ENCODE assay signal across 7 mouse cellular contexts in genomic region chr4:152315498-152316213, GRCm38 (mm10). TPM values are rescaled to one million over a fixed set of nuclear protein-coding genes. Genes with fewer than 3 reads are reported as not detected.
A peak's percentile ranks its signal among the peaks of the same experiment; 100 is the strongest.
DNase-seq lines count a peak whose midpoint lies in the region; ATAC-seq and TF ChIP-seq lines count a peak whose summit lies in the region.

No protein-coding gene starts in this region.

- DNase-seq in right cerebral cortex, adult 18-20 months: peak; percentile 53
- no peak for DNase-seq in right cerebral cortex, postnatal 36 days (ENCODE audit: low spot score in 2 of 2)
- no peak for DNase-seq in liver, embryonic 13.5 days
- no peak for DNase-seq in stomach, postnatal 0 days (ENCODE audit: low spot score)
- no peak for DNase-seq in layer of hippocampus, adult 9-11 months
- no peak for DNase-seq in ovary, adult 18-20 months (ENCODE audit: low spot score)

- TF ChIP-seq EP300 in stomach, postnatal 0 days (optimal IDR thresholded peaks at IDR 0.05): no peak

- no peaks in the 10 kb centered on the region for H3K9me3 ChIP-seq in forebrain, embryonic 16.5 days (ENCODE audit: control insufficient read depth, low read length)
- H3K9me3 ChIP-seq in liver, embryonic 13.5 days (replicated peaks): no peaks in the 10 kb centered on the region
- no peaks in the 10 kb centered on the region for H3K9me3 ChIP-seq in stomach, postnatal 0 days (ENCODE audit: control insufficient read depth, low read length)

- under 1% methylated on average over 43 of the region's 43 CpGs for WGBS in forebrain, embryonic 16.5 days
- 2% methylated on average over 43 of the region's 43 CpGs for WGBS in liver, embryonic 13.5 days (ENCODE audit: insufficient replicate concordance)
- WGBS in stomach, postnatal 0 days: under 1% methylated on average over 43 of the region's 43 CpGs

- peaks cover 16% of the 10 kb centered on the region for H3K4me1 ChIP-seq in forebrain, embryonic 16.5 days (replicated peaks; ENCODE audit: control insufficient read depth, insufficient read depth, low read length)
- H3K4me1 ChIP-seq in liver, embryonic 13.5 days (replicated peaks): peaks cover 29% of the 10 kb centered on the region
- H3K4me1 ChIP-seq in stomach, postnatal 0 days (replicated peaks; ENCODE audit: control insufficient read depth, insufficient read depth): no peaks in the 10 kb centered on the region

- H3K27ac ChIP-seq in forebrain, embryonic 16.5 days (ENCODE audit: low read length): no peak overlapping the region
- H3K27ac ChIP-seq in liver, embryonic 13.5 days: no peak overlapping the region
- H3K27ac ChIP-seq in stomach, postnatal 0 days (replicated peaks): no peak overlapping the region

- no peaks in the 10 kb centered on the region for H3K36me3 ChIP-seq in forebrain, embryonic 16.5 days (ENCODE audit: control insufficient read depth, insufficient read depth)
- no peaks in the 10 kb centered on the region for H3K36me3 ChIP-seq in liver, embryonic 13.5 days
- no peaks in the 10 kb centered on the region for H3K36me3 ChIP-seq in stomach, postnatal 0 days (ENCODE audit: control insufficient read depth, insufficient read depth, low read length)

- no peak for ATAC-seq in forebrain, embryonic 16.5 days
- no peak for ATAC-seq in liver, embryonic 13.5 days (ENCODE audit: low read depth)
- ATAC-seq in stomach, postnatal 0 days (ENCODE audit: low FRiP score, low TSS enrichment): no peak

- H3K9ac ChIP-seq in forebrain, embryonic 16.5 days (replicated peaks; ENCODE audit: low read depth, low read length): peak overlapping the region; percentile 19; the same call in 1 of the 2 replicates
- no peak overlapping the region for H3K9ac ChIP-seq in liver, embryonic 13.5 days
- H3K9ac ChIP-seq in stomach, postnatal 0 days (ENCODE audit: low read length): no peak overlapping the region

- no peak for TF ChIP-seq CTCF in stomach, postnatal 0 days (IDR thresholded peaks at IDR 0.05; ENCODE audit: low read depth)

- H3K27me3 ChIP-seq in forebrain, embryonic 16.5 days (replicated peaks; ENCODE audit: control insufficient read depth, insufficient read depth, low read length): peaks cover 71% of the 10 kb centered on the region
- H3K27me3 ChIP-seq in liver, embryonic 13.5 days: peaks cover 84% of the 10 kb centered on the region
- H3K27me3 ChIP-seq in stomach, postnatal 0 days (ENCODE audit: control insufficient read depth, insufficient read depth, low read length): peaks cover 22% of the 10 kb centered on the region

- peak overlapping the region; percentile 50 for H3K4me2 ChIP-seq in forebrain, embryonic 16.5 days (ENCODE audit: low read length)
- H3K4me2 ChIP-seq in liver, embryonic 13.5 days: peak overlapping the region; percentile 44
- H3K4me2 ChIP-seq in stomach, postnatal 0 days (replicated peaks; ENCODE audit: low read depth): no peak overlapping the region

- peak overlapping the region; percentile 37 for H3K4me3 ChIP-seq in forebrain, embryonic 16.5 days (replicated peaks; ENCODE audit: low read length)
- peak overlapping the region; percentile 12; the same call in 1 of the 2 replicates for H3K4me3 ChIP-seq in liver, embryonic 13.5 days (replicated peaks)
- H3K4me3 ChIP-seq in stomach, postnatal 0 days (ENCODE audit: low read depth, low read length): peak overlapping the region; percentile 6; the same call in 1 of the 2 replicates

RNA-seq across cellular contexts. Expression of gene Rnf207, which starts 3.1 kb away (rescaled TPM):
- 2.4 and 4.0 TPM in 2 replicates for polyA plus RNA-seq in forebrain, embryonic 16.5 days (2015; fragmentation: Nextera tagmentation; extraction: Ambion mirVana)
- polyA plus RNA-seq in liver, embryonic 13.5 days (2015; fragmentation: Nextera tagmentation; extraction: Ambion mirVana): 0.27 and 0.31 TPM in 2 replicates
- 0.40 and 0.46 TPM in 2 replicates for polyA plus RNA-seq in stomach, postnatal 0 days (2015; fragmentation: Nextera tagmentation; extraction: Ambion mirVana)

RNA-seq across cellular contexts. Expression of gene Rpl22, which starts 9.9 kb away (rescaled TPM):
- 173 and 196 TPM in 2 replicates for polyA plus RNA-seq in forebrain, embryonic 16.5 days (2015; fragmentation: Nextera tagmentation; extraction: Ambion mirVana)
- polyA plus RNA-seq in liver, embryonic 13.5 days (2015; fragmentation: Nextera tagmentation; extraction: Ambion mirVana): 353 and 381 TPM in 2 replicates
- polyA plus RNA-seq in stomach, postnatal 0 days (2015; fragmentation: Nextera tagmentation; extraction: Ambion mirVana): 351 and 372 TPM in 2 replicates

RNA-seq across cellular contexts. Expression of gene Icmt, which starts 18.6 kb away (rescaled TPM):
- 20.7 and 21.3 TPM in 2 replicates for polyA plus RNA-seq in forebrain, embryonic 16.5 days (2015; fragmentation: Nextera tagmentation; extraction: Ambion mirVana)
- 7.9 and 8.6 TPM in 2 replicates for polyA plus RNA-seq in liver, embryonic 13.5 days (2015; fragmentation: Nextera tagmentation; extraction: Ambion mirVana)
- polyA plus RNA-seq in stomach, postnatal 0 days (2015; fragmentation: Nextera tagmentation; extraction: Ambion mirVana): 9.6 and 10.2 TPM in 2 replicates

RNA-seq across cellular contexts. Expression of gene Chd5, which starts 22.8 kb away (rescaled TPM):
- polyA plus RNA-seq in forebrain, embryonic 16.5 days (2015; fragmentation: Nextera tagmentation; extraction: Ambion mirVana): 26.4 and 33.5 TPM in 2 replicates
- 0.21 and 0.52 TPM in 2 replicates for polyA plus RNA-seq in liver, embryonic 13.5 days (2015; fragmentation: Nextera tagmentation; extraction: Ambion mirVana)
- polyA plus RNA-seq in stomach, postnatal 0 days (2015; fragmentation: Nextera tagmentation; extraction: Ambion mirVana): 1.3 and 1.9 TPM in 2 replicates

RNA-seq across cellular contexts. Expression of gene Hes3, which starts 24.2 kb away (rescaled TPM):
- not detected in 2 replicates for polyA plus RNA-seq in forebrain, embryonic 16.5 days (2015; fragmentation: Nextera tagmentation; extraction: Ambion mirVana)
- polyA plus RNA-seq in liver, embryonic 13.5 days (2015; fragmentation: Nextera tagmentation; extraction: Ambion mirVana): not detected in 2 replicates
- polyA plus RNA-seq in stomach, postnatal 0 days (2015; fragmentation: Nextera tagmentation; extraction: Ambion mirVana): not detected in 2 replicates
